Mouse (Mus musculus) midbrain, embryonic 12.5 days (tissue): Measurements from ENCODE around the gene Cnih2. TPM values are rescaled to one million over a fixed set of nuclear protein-coding genes. Genes with fewer than 3 reads are reported as not detected.
"Not testable (repeated sequence)": the region's sequence is repeated elsewhere in the genome, so short reads cannot be mapped to it uniquely, and the experiment has no call there.

Experiments used
- ATAC-seq: fragments of 200-750 bp; cut with Nextera tagmentation; 2 replicates; pipeline ENCODE4 v1.8.0; 2017; ENCODE audit warnings: low read depth, moderate TSS enrichment, moderate library complexity; ENCODE audit not compliant: low FRiP score
- H3K27ac ChIP-seq: fragments of 300-500 bp; sonication (generic); replicated peaks from 2 replicates; pipeline ENCODE4 v1.5.1; 2016; ENCODE audit warnings: mild to moderate bottlenecking
- H3K27me3 ChIP-seq: fragments of 300-500 bp; sonication (generic); 2 replicates; pipeline ENCODE4 v1.6.1; 2016; ENCODE audit warnings: mild to moderate bottlenecking
- H3K36me3 ChIP-seq: fragments of 300-500 bp; sonication (generic); 2 replicates; pipeline ENCODE4 v1.6.1; 2016
- H3K4me1 ChIP-seq: fragments of 300-500 bp; sonication (generic); 2 replicates; pipeline ENCODE4 v1.6.1; 2016
- H3K4me2 ChIP-seq: fragments of 300-500 bp; sonication (generic); replicated peaks from 2 replicates; pipeline ENCODE4 v1.6.1; 2016; ENCODE audit warnings: mild to moderate bottlenecking, moderate library complexity
- H3K4me3 ChIP-seq: fragments of 300-500 bp; sonication (generic); 2 replicates; pipeline ENCODE4 v1.5.1; 2016; ENCODE audit warnings: mild to moderate bottlenecking
- H3K9ac ChIP-seq: fragments of 300-500 bp; sonication (generic); replicated peaks from 2 replicates; pipeline ENCODE4 v1.6.1; 2016; ENCODE audit warnings: mild to moderate bottlenecking, moderate library complexity
- H3K9me3 ChIP-seq: fragments of 300-500 bp; sonication (generic); 2 replicates; pipeline ENCODE4 v1.6.1; 2016; ENCODE audit warnings: mild to moderate bottlenecking
- WGBS: fragments of 180-500 bp; shearing (Covaris S2); methylation state at CpG from one replicate; pipeline ENCODE4 v1.1.7; 2016; 5-methylcytosine and 5-hydroxymethylcytosine counted together
- polyA plus RNA-seq: library from polyadenylated mRNA; unstranded; fragments of >200 nt; fragmentation: Nextera tagmentation; extraction: Ambion mirVana; gene quantifications from 2 replicates; pipeline ENCODE4 v1.2.1, GENCODE M21; 2016

Cnih2 gene
- polyA plus RNA-seq, 1 experiment from 2014 or later, result 196 TPM

DNA sequence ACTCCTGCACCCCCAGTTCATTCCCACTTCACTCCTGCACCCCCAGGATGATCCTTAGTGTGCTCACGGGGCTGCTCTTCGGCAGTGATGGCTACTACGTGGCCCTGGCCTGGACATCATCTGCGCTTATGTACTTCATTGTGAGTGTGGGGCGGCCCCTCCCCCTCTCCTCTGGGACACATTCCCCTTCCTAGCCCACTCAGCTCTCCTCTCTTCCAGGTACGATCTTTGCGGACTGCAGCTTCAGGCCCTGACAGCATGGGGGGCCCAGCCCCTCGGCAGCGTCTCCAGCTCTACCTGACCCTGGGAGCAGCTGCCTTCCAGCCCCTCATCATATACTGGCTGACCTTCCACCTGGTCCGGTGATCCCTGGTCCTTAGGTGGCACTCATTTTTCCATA, 6.2 kb downstream of the Cnih2 start:
- Histone ChIP-seq H3K4me3 (no peak overlapping the region), H3K9ac (no peak overlapping the region), H3K9me3 (no peaks in the 10 kb centered on the region), H3K36me3 (peaks cover 36% of the 10 kb centered on the region), H3K4me2 (no peak overlapping the region), H3K4me1 (peaks cover 60% of the 10 kb centered on the region), H3K27ac (no peak overlapping the region), H3K27me3 (no peaks in the 10 kb centered on the region)
- ATAC-seq, result no peak
- WGBS, result 84% methylated on average over 10 of the region's 10 CpGs

GRCm38 (mm10) chr19:5089324-5089723, 9.0 kb downstream of the Cnih2 start:
- H3K4me3 ChIP-seq, result peak overlapping the region; percentile 89
- ATAC-seq, result no peak
- peak overlapping the region; percentile 89 for H3K4me2 ChIP-seq
- peaks cover 24% of the 10 kb centered on the region for H3K27me3 ChIP-seq
- peaks cover 36% of the 10 kb centered on the region for H3K36me3 ChIP-seq
- H3K9ac ChIP-seq, result peak overlapping the region; percentile 73; the same call in 1 of the 2 replicates
- no peak overlapping the region for H3K27ac ChIP-seq
- H3K9me3 ChIP-seq, result no peaks in the 10 kb centered on the region
- WGBS, result 91% methylated on average over 4 of the region's 4 CpGs
- H3K4me1 ChIP-seq, result peaks cover 42% of the 10 kb centered on the region

- Histone ChIP-seq H3K4me2 (peak within 1 kb of the TSS; percentile 89), H3K36me3 (peaks cover 28% of the 10 kb centered on the region), H3K27me3 (peaks cover 36% of the 10 kb centered on the region), H3K4me3 (peak within 1 kb of the TSS; percentile 89), H3K9me3 (no peaks in the 10 kb centered on the region), H3K9ac (peak within 1 kb of the TSS; percentile 73), H3K4me1 (peaks cover 30% of the 10 kb centered on the region), H3K27ac (peak within 1 kb of the TSS; percentile 91)
- peak; percentile 95 for ATAC-seq
- WGBS, result under 1% methylated on average over 58 of the region's 58 CpGs
Measured at GRCm38 (mm10) chr19:5087884-5088728, 10.2 kb downstream of the Cnih2 start, which contains the start of gene Yif1a. TSS of gene Yif1a (plus strand) at chr19:5088538.

DNA sequence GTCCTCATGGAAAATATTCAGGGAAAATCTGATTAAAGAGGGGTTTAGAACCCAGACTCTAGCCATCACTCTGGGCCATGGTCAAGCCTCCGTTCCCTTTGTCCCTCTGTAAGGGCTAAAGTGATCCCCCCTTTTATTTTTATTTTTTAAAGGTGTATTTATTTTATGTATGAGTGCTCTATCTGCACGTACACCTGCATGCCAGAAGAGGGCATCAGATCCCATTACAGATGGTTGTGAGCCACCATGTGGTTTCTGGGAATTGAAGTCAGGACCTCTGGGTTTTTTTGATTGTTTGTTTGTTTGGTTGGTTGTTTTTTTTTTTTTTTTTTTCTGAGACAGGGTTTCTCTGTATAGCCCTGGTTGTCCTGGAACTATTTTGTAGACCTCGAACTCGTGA, 11.8 kb downstream of the Cnih2 start:
- 71% methylated on average over 4 of the region's 4 CpGs for WGBS
- not testable (repeated sequence) for H3K4me2 ChIP-seq, H3K9ac ChIP-seq, H3K9me3 ChIP-seq, H3K4me3 ChIP-seq, ATAC-seq, H3K27ac ChIP-seq
- H3K4me1 ChIP-seq, result peaks cover 27% of the 10 kb centered on the region
- peaks cover 52% of the 10 kb centered on the region for H3K27me3 ChIP-seq
- peaks cover 12% of the 10 kb centered on the region for H3K36me3 ChIP-seq

DNA sequence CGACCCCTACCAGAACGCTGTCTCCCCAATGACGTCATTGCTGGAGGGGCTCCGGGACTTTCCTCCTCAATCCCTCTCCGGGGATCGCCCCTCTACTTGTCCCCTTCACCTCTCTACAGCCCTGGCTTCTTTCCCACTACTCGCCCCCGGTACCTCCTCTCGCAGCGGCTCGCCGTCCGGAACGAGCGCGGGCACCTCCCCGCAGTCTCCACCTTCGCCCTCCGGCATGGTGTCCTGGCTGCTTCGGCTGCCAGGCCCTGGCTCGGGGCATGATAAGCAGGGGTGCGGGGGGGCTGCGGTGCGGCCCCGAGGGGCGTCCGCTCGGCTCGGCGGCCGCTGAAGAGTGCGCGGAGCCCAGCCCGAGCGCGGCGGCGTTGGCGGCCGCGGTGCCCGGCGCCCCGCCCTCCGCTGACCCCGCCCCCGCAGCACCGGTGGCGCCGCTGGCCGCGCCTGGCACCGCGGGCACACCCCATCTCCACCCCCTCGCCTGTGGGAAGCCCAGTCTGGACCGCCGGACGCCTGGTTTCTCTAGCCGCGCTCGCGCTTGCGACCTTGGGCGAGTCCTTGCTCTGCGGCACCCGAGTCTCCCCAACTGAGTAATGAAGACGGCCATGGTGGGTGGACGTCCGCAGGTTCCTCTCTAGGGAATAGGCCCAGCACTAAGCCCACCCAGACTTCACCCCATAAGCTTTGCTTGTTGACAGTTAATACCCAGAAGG, 13.0 kb downstream of the Cnih2 start, which contains the start of gene Tmem151a:
TSS of gene Tmem151a (minus strand) at position 387 of the 719 bp plus-strand sequence.
- H3K4me2 ChIP-seq, result peak within 1 kb of the TSS; percentile 72
- H3K9ac ChIP-seq, result peak within 1 kb of the TSS; percentile 56
- H3K4me1 ChIP-seq, result peaks cover 27% of the 10 kb centered on the region
- ATAC-seq, result no peak
- peaks cover 1% of the 10 kb centered on the region; the same call in 1 of the 2 replicates for H3K36me3 ChIP-seq
- WGBS, result under 1% methylated on average over 69 of the region's 69 CpGs
- H3K9me3 ChIP-seq, result no peaks in the 10 kb centered on the region
- no peak within 1 kb of the TSS for H3K27ac ChIP-seq
- peak within 1 kb of the TSS; percentile 47 for H3K4me3 ChIP-seq
- H3K27me3 ChIP-seq, result peaks cover 64% of the 10 kb centered on the region

GRCm38 (mm10) chr19:5084834-5085144, 13.5 kb downstream of the Cnih2 start:
- Histone ChIP-seq H3K4me1 (peaks cover 27% of the 10 kb centered on the region), H3K4me2 (peak overlapping the region; percentile 72), H3K4me3 (peak overlapping the region; percentile 47), H3K9ac (peak overlapping the region; percentile 56; the same call in 1 of the 2 replicates), H3K27me3 (peaks cover 70% of the 10 kb centered on the region), H3K27ac (no peak overlapping the region), H3K36me3 (no peaks in the 10 kb centered on the region), H3K9me3 (no peaks in the 10 kb centered on the region)
- 7% methylated on average over 15 of the region's 15 CpGs for WGBS
- no peak for ATAC-seq

- ATAC-seq, result no peak
- Histone ChIP-seq H3K27me3 (peaks cover 73% of the 10 kb centered on the region), H3K4me2 (peak overlapping the region; percentile 72; the same call in 1 of the 2 replicates), H3K36me3 (no peaks in the 10 kb centered on the region), H3K9ac (no peak overlapping the region), H3K4me3 (peak overlapping the region; percentile 47; the same call in 1 of the 2 replicates), H3K9me3 (no peaks in the 10 kb centered on the region), H3K27ac (no peak overlapping the region), H3K4me1 (peaks cover 22% of the 10 kb centered on the region)
- WGBS, result 75% methylated on average over 3 of the region's 3 CpGs
Measured at GRCm38 (mm10) chr19:5083961-5084833, 14.1 kb downstream of the Cnih2 start.

GRCm38 (mm10) chr19:5082596-5082995, 15.7 kb downstream of the Cnih2 start:
- WGBS, result 77% methylated on average over 24 of the region's 24 CpGs
- Histone ChIP-seq H3K9ac (no peak overlapping the region), H3K9me3 (no peaks in the 10 kb centered on the region), H3K4me1 (peaks cover 14% of the 10 kb centered on the region), H3K27ac (no peak overlapping the region), H3K4me2 (no peak overlapping the region), H3K36me3 (no peaks in the 10 kb centered on the region), H3K4me3 (no peak overlapping the region), H3K27me3 (peaks cover 77% of the 10 kb centered on the region)
- no peak for ATAC-seq

DNA sequence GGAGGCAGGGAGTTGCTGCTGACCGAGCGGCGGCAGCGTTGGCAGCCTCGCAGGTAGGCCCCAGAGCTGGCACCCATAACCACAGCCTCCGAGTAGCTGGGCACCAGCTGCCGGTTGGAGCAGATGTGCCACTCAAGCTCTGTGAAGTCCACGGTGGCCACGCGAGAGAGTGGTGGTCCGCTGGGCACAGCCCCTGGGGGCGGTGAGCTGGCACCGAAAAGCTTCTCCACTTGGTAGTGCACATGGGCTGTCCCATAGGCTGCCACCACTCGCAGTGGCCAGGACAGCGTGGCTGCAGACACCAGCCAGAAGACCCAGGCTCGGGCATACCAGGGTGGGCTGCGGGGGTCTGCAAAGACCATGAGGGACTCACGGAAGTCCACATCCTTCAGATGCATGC, 16.3 kb downstream of the Cnih2 start:
- no peak overlapping the region for H3K4me2 ChIP-seq
- no peak overlapping the region for H3K4me3 ChIP-seq
- no peak overlapping the region for H3K27ac ChIP-seq
- peaks cover 77% of the 10 kb centered on the region for H3K27me3 ChIP-seq
- WGBS, result 67% methylated on average over 18 of the region's 18 CpGs
- H3K36me3 ChIP-seq, result no peaks in the 10 kb centered on the region
- peaks cover 9% of the 10 kb centered on the region for H3K4me1 ChIP-seq
- no peak for ATAC-seq
- H3K9me3 ChIP-seq, result no peaks in the 10 kb centered on the region
- H3K9ac ChIP-seq, result no peak overlapping the region

DNA sequence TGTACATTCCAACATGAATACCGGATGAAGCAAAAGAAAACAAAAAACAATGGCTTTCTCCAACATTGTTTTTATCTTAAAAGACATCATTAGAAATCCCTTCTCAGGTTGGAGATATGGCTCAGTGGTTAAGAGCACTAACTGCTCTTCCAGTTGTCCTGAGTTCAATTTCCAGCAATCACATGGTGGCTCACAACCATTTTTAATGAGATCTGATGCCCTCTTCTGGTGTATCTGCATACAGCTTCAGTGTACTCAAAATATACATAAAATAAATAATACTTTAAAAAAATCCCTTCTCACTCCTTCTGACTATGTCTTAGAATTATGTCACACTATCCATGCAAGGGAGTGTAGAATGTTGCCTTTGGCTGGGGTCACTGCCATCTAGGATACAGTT, 19.0 kb downstream of the Cnih2 start:
- Histone ChIP-seq H3K9ac (no peak overlapping the region), H3K27ac (no peak overlapping the region), H3K36me3 (no peaks in the 10 kb centered on the region), H3K27me3 (peaks cover 64% of the 10 kb centered on the region), H3K4me3 (no peak overlapping the region), H3K9me3 (no peaks in the 10 kb centered on the region), H3K4me2 (no peak overlapping the region), H3K4me1 (no peaks in the 10 kb centered on the region)
- no peak for ATAC-seq
- WGBS, result 95% methylated on average over 1 of the region's 1 CpGs

GRCm38 (mm10) chr19:5073518-5073917, 24.8 kb downstream of the Cnih2 start:
- Histone ChIP-seq H3K9ac (no peak overlapping the region), H3K4me3 (no peak overlapping the region), H3K4me1 (peaks cover 39% of the 10 kb centered on the region), H3K27me3 (peaks cover 55% of the 10 kb centered on the region), H3K9me3 (no peaks in the 10 kb centered on the region), H3K4me2 (no peak overlapping the region), H3K36me3 (no peaks in the 10 kb centered on the region), H3K27ac (no peak overlapping the region)
- no peak for ATAC-seq
- WGBS, result 51% methylated on average over 5 of the region's 5 CpGs
